Mouse (Mus musculus) hindbrain, embryonic 13.5 days (tissue): ENCODE measurements around the gene Tmem50a. TPM values are rescaled to one million over a fixed set of nuclear protein-coding genes. Genes with fewer than 3 reads are reported as not detected.
"Not testable (repeated sequence)": the region's sequence is repeated elsewhere in the genome, so short reads cannot be mapped to it uniquely, and the experiment has no call there.

ENCODE experiments used
- ATAC-seq: fragments of 200-750 bp; cut with Nextera tagmentation; 2 replicates; pipeline ENCODE4 v1.8.0; 2017; ENCODE audit warnings: moderate TSS enrichment; ENCODE audit not compliant: low FRiP score
- H3K27ac ChIP-seq: fragments of 300-500 bp; sonication (generic); 2 replicates; pipeline ENCODE4 v1.5.1; 2015; ENCODE audit warnings: inconsistent platforms, mild to moderate bottlenecking, moderate library complexity
- H3K27me3 ChIP-seq: fragments of 300-500 bp; sonication (generic); 2 replicates; pipeline ENCODE4 v1.6.1; 2015; ENCODE audit warnings: mild to moderate bottlenecking, inconsistent platforms
- H3K36me3 ChIP-seq: fragments of 300-500 bp; sonication (generic); 2 replicates; pipeline ENCODE4 v1.6.1; 2015; ENCODE audit warnings: mild to moderate bottlenecking, inconsistent platforms
- H3K4me1 ChIP-seq: fragments of 300-500 bp; sonication (generic); replicated peaks from 2 replicates; pipeline ENCODE4 v1.6.1; 2015; ENCODE audit warnings: inconsistent platforms
- H3K4me2 ChIP-seq: fragments of 300-500 bp; sonication (generic); 2 replicates; pipeline ENCODE4 v1.6.1; 2015; ENCODE audit warnings: inconsistent platforms, mild to moderate bottlenecking, moderate library complexity
- H3K4me3 ChIP-seq: fragments of 300-500 bp; sonication (generic); 2 replicates; pipeline ENCODE4 v1.5.1; 2015; ENCODE audit warnings: mild to moderate bottlenecking, inconsistent platforms
- H3K9ac ChIP-seq: fragments of 300-500 bp; sonication (generic); 2 replicates; pipeline ENCODE4 v1.6.1; 2015; ENCODE audit warnings: mild to moderate bottlenecking, inconsistent platforms
- H3K9me3 ChIP-seq: fragments of 300-500 bp; sonication (generic); 2 replicates; pipeline ENCODE4 v1.6.1; 2016; ENCODE audit warnings: inconsistent platforms
- WGBS: fragments of 180-500 bp; shearing (Covaris S2); methylation state at CpG from one replicate; pipeline ENCODE4 v1.1.7; 2015; 5-methylcytosine and 5-hydroxymethylcytosine counted together
- polyA plus RNA-seq: library from polyadenylated mRNA; unstranded; fragments of >200 nt; fragmentation: Nextera tagmentation; extraction: Ambion mirVana; gene quantifications from 2 replicates; pipeline ENCODE4 v1.2.1, GENCODE M21; 2015

Tmem50a gene
- polyA plus RNA-seq, 1 experiment from 2014 or later = 211 TPM

DNA sequence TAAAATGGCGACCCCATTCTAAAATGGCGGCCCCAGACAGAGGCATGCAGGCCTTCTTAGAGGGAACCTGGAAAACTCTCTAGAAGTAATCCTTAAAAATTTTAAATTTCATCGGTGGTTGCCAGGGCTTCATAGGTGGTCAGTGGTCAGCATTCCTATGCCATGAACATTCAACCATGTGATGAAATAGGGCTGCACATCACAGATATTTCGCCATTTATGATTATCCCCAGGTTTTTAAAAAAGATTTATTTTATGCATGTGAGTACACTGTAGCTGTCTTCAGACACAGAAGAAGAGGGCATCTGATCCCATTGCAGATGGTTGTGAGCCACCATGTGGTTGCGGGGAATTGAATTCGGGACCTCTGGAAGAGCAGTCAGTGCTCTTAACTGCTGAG is 5.8 kb upstream of the Tmem50a start:
- peaks cover 19% of the 10 kb centered on the region for H3K4me1 ChIP-seq
- H3K36me3 ChIP-seq = peaks cover 6% of the 10 kb centered on the region
- ATAC-seq = no peak
- H3K27ac ChIP-seq = no peak overlapping the region
- no peak overlapping the region for H3K9ac ChIP-seq
- no peaks in the 10 kb centered on the region for H3K9me3 ChIP-seq
- WGBS = 95% methylated on average over 6 of the region's 6 CpGs
- H3K4me2 ChIP-seq = no peak overlapping the region
- H3K27me3 ChIP-seq = no peaks in the 10 kb centered on the region
- H3K4me3 ChIP-seq = no peak overlapping the region

DNA sequence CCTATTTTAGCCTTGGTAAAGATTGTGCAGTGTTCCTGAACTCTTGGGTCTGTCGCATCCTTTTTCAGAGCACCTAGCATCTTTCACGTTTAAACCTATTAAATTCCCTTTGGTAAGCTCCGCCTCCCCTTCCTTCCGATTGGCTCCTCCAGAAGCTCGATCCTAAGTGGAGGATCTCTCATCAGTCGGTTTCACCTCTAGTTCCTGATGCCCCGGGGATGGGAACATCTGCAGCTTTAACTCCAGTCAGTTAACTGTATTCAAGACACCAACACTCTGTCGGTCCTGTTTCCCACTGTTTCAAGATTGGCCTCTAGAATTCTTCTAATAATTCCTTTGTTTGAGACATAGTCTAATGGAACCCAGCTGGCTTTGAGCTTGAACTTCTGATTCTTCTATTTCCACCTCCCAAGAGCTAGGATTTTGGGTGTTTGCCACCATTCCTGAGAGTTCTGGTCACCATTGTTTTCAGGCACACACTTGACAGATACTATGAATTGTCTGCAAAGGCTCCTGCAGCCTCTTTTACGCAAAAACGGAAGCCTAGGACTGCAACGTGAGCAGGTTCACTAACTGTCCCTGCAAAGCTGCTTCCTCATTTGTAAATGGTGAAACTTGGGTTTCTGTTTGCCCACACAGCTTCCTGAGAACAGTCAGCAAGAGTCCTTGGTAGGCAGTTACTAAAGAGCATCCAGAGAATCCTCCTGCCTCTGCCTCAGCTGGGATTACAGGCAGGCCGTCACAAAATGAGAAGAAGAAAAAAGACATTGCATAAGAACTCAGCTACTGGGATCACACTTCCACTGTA is 5.1 kb upstream of the Tmem50a start:
- no peaks in the 10 kb centered on the region for H3K36me3 ChIP-seq
- no peak overlapping the region for H3K4me3 ChIP-seq
- no peaks in the 10 kb centered on the region for H3K9me3 ChIP-seq
- H3K27ac ChIP-seq = no peak overlapping the region
- H3K4me1 ChIP-seq = peaks cover 20% of the 10 kb centered on the region
- 39% methylated on average over 12 of the region's 12 CpGs for whole genome bisulfite sequencing
- 0 out of 2 replicates have a peak overlapping the region, but pooled peaks have one; percentile 8 for H3K9ac ChIP-seq
- no peaks in the 10 kb centered on the region for H3K27me3 ChIP-seq
- no peak for ATAC-seq
- H3K4me2 ChIP-seq = no peak overlapping the region

GRCm38 (mm10) chr4:134918381-134918780 is 3.6 kb upstream of the Tmem50a start:
- no peak overlapping the region for H3K27ac ChIP-seq
- H3K27me3 ChIP-seq = no peaks in the 10 kb centered on the region
- no peak overlapping the region for H3K4me2 ChIP-seq
- no peaks in the 10 kb centered on the region for H3K36me3 ChIP-seq
- no peak overlapping the region for H3K4me3 ChIP-seq
- no peaks in the 10 kb centered on the region for H3K9me3 ChIP-seq
- H3K9ac ChIP-seq = no peak overlapping the region
- peaks cover 24% of the 10 kb centered on the region for H3K4me1 ChIP-seq
- no peak for ATAC-seq
- WGBS = 74% methylated on average over 7 of the region's 7 CpGs

DNA sequence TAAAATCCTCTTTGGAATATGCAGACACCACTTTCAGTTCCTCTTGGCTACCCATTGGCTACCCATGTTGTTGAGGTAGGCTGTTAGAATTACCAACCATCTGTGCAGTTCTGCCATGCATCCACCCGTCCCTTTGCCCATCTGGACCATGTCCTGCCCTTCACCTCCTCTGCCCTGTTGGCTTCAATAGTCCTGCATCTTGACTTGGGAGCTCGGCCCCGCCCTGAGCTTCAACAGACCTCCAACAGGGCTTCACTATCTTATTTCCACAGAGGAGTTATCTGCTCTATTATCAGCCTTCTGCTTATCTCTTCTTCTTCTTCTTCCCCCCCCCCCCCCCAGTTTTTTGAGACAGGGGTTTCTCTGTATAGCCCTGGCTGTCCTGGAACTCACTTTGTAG is 2.4 kb upstream of the Tmem50a start:
- H3K9me3 ChIP-seq = no peaks in the 10 kb centered on the region
- no peak overlapping the region for H3K9ac ChIP-seq
- H3K27ac ChIP-seq = no peak overlapping the region
- ATAC-seq = no peak
- peaks cover 1% of the 10 kb centered on the region; the same call in 1 of the 2 replicates for H3K36me3 ChIP-seq
- H3K27me3 ChIP-seq = no peaks in the 10 kb centered on the region
- no peak overlapping the region for H3K4me3 ChIP-seq
- peaks cover 24% of the 10 kb centered on the region for H3K4me1 ChIP-seq
- WGBS = 70% methylated on average over 3 of the region's 3 CpGs
- no peak overlapping the region for H3K4me2 ChIP-seq

DNA sequence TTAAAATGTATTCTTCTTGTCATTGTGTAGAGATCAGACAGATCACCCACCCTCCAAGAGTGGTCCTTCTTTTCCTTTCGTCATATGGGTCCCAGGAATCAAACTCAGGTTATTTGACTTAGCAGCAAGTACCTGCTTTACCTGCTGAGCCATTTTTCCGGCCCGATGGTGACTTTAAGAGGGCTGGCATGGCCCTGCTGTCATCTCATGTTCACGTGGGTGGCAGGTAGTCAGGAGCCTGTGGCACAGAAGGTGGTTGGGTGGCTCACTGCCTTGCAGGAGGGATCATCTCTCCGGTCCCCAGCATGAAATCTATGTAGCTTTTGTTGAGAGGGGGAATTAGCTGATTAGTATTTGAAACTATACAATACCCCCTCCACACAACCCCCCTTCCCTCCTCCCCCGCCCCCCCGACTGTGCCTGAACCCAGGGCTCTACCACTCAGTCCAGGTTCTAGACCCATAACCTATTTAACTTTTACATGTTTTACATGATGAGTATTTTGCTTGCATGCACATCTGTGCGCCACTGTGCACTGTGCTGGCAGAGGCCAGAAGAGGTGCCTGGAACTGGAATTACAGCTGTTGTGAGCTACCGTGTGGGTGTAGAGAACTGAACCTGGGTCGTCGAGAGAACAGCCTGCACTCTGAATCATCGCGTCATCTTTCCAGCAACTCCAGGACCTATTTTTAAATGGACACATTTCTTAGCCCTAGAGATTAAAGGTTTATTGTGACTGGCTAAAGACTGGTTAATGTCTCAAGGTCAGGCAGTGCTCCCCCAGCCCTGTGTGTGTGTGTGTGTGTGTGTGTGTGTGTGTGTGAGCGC is 613 bp upstream of the Tmem50a start:
- Histone ChIP-seq H3K9ac (peak overlapping the region; percentile 95), H3K4me1 (peaks cover 22% of the 10 kb centered on the region), H3K4me3 (peak overlapping the region; percentile 94), H3K27me3 (no peaks in the 10 kb centered on the region), H3K9me3 (no peaks in the 10 kb centered on the region), H3K36me3 (peaks cover 15% of the 10 kb centered on the region), H3K27ac (peak overlapping the region; percentile 95; the same call in 1 of the 2 replicates), H3K4me2 (peak overlapping the region; percentile 69)
- WGBS = 59% methylated on average over 14 of the region's 14 CpGs
- peak; percentile 65 for ATAC-seq

- H3K27me3 ChIP-seq = no peaks in the 10 kb centered on the region
- peak; percentile 64 for ATAC-seq
- peak overlapping the region; percentile 95 for H3K27ac ChIP-seq
- peak overlapping the region; percentile 95 for H3K9ac ChIP-seq
- H3K4me1 ChIP-seq = peaks cover 22% of the 10 kb centered on the region
- WGBS = under 1% methylated on average over 43 of the region's 43 CpGs
- peak overlapping the region; percentile 69 for H3K4me2 ChIP-seq
- peak overlapping the region; percentile 94 for H3K4me3 ChIP-seq
- no peaks in the 10 kb centered on the region for H3K9me3 ChIP-seq
- H3K36me3 ChIP-seq = peaks cover 21% of the 10 kb centered on the region
These were observed 531 bp downstream of the Tmem50a start for GRCm38 (mm10) chr4:134914122-134914863.

- Histone ChIP-seq H3K27ac (no peak overlapping the region), H3K9me3 (no peaks in the 10 kb centered on the region), H3K4me1 (peaks cover 22% of the 10 kb centered on the region), H3K27me3 (no peaks in the 10 kb centered on the region), H3K9ac (no peak overlapping the region), H3K36me3 (peaks cover 30% of the 10 kb centered on the region), H3K4me2 (peak overlapping the region; percentile 69), H3K4me3 (peak overlapping the region; percentile 94)
- WGBS = 31% methylated on average over 3 of the region's 3 CpGs
- no peak for ATAC-seq
These were observed 1.4 kb downstream of the Tmem50a start for GRCm38 (mm10) chr4:134913413-134913812.

DNA sequence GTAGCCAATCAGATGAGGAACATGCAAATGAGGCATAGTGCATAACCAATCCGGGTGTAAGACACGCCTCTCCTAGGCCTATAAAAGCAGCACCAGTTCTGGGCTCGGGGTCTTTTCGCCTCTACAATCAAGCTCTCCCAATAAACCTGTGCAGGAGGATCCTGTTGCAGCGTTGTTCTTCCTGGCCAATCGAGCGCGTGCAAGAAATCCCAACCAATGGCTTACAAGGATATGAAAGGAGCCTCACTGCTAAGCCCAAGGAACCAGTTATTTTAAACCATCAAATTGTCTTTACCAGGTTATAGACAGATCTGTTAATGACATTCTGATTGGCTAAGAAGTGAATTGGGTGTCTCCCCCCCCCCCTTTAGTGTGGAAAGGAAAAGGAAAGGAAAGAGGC is 3.4 kb downstream of the Tmem50a start:
- not testable (repeated sequence) for H3K9me3 ChIP-seq, H3K4me3 ChIP-seq, H3K9ac ChIP-seq, ATAC-seq, H3K27ac ChIP-seq, H3K4me2 ChIP-seq, H3K27me3 ChIP-seq
- WGBS = 98% methylated on average over 8 of the region's 8 CpGs
- peaks cover 22% of the 10 kb centered on the region for H3K4me1 ChIP-seq
- H3K36me3 ChIP-seq = peaks cover 50% of the 10 kb centered on the region

DNA sequence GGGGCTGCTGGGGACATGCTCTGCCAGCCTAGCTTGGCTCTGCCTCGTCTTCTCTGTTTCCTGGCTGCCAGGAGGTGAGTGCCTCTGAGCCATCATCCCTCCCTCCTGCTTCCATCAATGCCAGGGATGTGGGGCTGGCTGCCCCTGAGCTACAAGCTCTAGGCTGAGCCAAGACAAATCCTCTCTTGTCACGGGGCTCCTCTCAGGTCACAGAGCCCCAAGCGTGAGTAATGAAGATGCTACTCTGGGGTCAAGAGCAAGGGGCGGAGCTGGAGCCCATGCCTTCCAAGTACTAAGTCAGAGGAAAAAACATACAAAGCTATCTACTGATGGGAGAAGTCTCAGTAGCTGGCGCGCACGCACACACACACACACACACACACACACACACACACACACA is 11.8 kb downstream of the Tmem50a start:
- no peak for ATAC-seq
- Histone ChIP-seq H3K4me1 (no peaks in the 10 kb centered on the region), H3K4me3 (no peak overlapping the region), H3K9ac (no peak overlapping the region), H3K9me3 (no peaks in the 10 kb centered on the region), H3K27ac (no peak overlapping the region), H3K4me2 (no peak overlapping the region), H3K36me3 (peaks cover 100% of the 10 kb centered on the region), H3K27me3 (no peaks in the 10 kb centered on the region)
- WGBS = 72% methylated on average over 7 of the region's 7 CpGs

- no peaks in the 10 kb centered on the region for H3K4me1 ChIP-seq
These were observed 13.7 kb downstream of the Tmem50a start for GRCm38 (mm10) chr4:134901126-134901525.

GRCm38 (mm10) chr4:134897256-134897655 is 17.6 kb downstream of the Tmem50a start:
- Histone ChIP-seq H3K4me3 (no peak overlapping the region), H3K36me3 (peaks cover 69% of the 10 kb centered on the region), H3K27ac (no peak overlapping the region), H3K4me2 (no peak overlapping the region), H3K4me1 (0 out of 2 replicates have a peak, but pooled peaks cover 3% of the 10 kb centered on the region), H3K9me3 (no peaks in the 10 kb centered on the region), H3K27me3 (no peaks in the 10 kb centered on the region), H3K9ac (no peak overlapping the region)
- ATAC-seq = no peak
- 88% methylated on average over 6 of the region's 6 CpGs for WGBS

More at GRCm38 (mm10) chr4:134901126-134901525, 13.7 kb downstream of the Tmem50a start:
- no peak overlapping the region for H3K4me3 ChIP-seq
- 94% methylated on average over 8 of the region's 8 CpGs for WGBS
- H3K27me3 ChIP-seq = no peaks in the 10 kb centered on the region
- no peak for ATAC-seq
- H3K4me2 ChIP-seq = no peak overlapping the region
- peaks cover 99% of the 10 kb centered on the region for H3K36me3 ChIP-seq
- no peaks in the 10 kb centered on the region for H3K9me3 ChIP-seq
- no peak overlapping the region for H3K9ac ChIP-seq
- no peak overlapping the region for H3K27ac ChIP-seq

GRCm38 (mm10) chr4:134892096-134892495 is 22.7 kb downstream of the Tmem50a start:
- H3K9me3 ChIP-seq = no peaks in the 10 kb centered on the region
- H3K27me3 ChIP-seq = no peaks in the 10 kb centered on the region
- peaks cover 19% of the 10 kb centered on the region for H3K36me3 ChIP-seq
- no peak overlapping the region for H3K9ac ChIP-seq
- H3K4me3 ChIP-seq = no peak overlapping the region
- H3K4me2 ChIP-seq = no peak overlapping the region
- H3K4me1 ChIP-seq = 0 out of 2 replicates have a peak, but pooled peaks cover 3% of the 10 kb centered on the region
- no peak for ATAC-seq
- no peak overlapping the region for H3K27ac ChIP-seq
- 82% methylated on average over 6 of the region's 6 CpGs for WGBS
